Mouse (Mus musculus) stomach, postnatal 0 days (tissue): ENCODE measurements at regions not wholly inside any gene's neighbourhood (a gene's known extent, or its start where the extent isn't known, plus 50 kb on each side); places are given as distances from the start of the nearest gene placed in this dataset.

Source experiments
- CTCF ChIP-seq: IDR thresholded peaks from 2 replicates; pipeline ENCODE4 v1.5.1; 2016; ENCODE audit warnings: antibody characterized with exemption, low read depth, mild to moderate bottlenecking, moderate library complexity
- EP300 ChIP-seq: optimal IDR thresholded peaks from 2 replicates; pipeline ENCODE3; 2016; ENCODE audit warnings: antibody characterized with exemption

- TF ChIP-seq CTCF (no peak), EP300 (no peak)
Measured at GRCm38 (mm10) chr15:65452258-65453028, 437.7 kb upstream of the Gm21961 start.
